Mouse (Mus musculus): ENCODE measurements around the gene Sec31b. TPM values are rescaled to one million over a fixed set of nuclear protein-coding genes. Genes with fewer than 3 reads are reported as not detected.
A peak's percentile ranks its signal among the peaks of the same experiment; 100 is the strongest.

Sec31b gene
- 1 to 10 TPM in 2 of 3 experiments, under 1 TPM in 1; 0.65 to 5.5 (median 1.9) TPM for polyA plus RNA-seq (2017; shearing (Covaris generic))

GRCm38 (mm10) chr19:44545321-44546041 is at the start of gene Sec31b:
Gene Sec31b (minus strand): TSS chr19:44545864.
- ATAC-seq, result no peak

DNA sequence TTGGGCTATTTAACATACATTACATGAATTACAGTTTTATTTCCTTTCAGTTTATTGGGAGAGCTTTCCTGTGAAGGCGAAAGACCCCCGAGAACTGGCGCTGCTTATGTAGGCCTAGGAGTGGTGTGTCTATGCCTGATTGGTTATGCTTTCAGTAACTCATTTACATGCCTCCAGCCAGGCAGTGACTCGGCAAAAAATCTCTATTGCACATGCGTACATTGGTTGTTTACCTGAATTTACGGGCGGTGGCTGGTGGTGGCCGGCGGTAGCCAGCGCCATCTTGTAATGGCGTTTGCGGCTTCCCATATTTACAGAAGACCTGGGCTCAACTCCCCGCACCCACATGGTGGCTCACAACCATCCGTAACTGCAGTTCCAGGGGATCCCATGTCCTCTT is 48.5 kb upstream of the Sec31b start:
- no peak for ATAC-seq

DNA sequence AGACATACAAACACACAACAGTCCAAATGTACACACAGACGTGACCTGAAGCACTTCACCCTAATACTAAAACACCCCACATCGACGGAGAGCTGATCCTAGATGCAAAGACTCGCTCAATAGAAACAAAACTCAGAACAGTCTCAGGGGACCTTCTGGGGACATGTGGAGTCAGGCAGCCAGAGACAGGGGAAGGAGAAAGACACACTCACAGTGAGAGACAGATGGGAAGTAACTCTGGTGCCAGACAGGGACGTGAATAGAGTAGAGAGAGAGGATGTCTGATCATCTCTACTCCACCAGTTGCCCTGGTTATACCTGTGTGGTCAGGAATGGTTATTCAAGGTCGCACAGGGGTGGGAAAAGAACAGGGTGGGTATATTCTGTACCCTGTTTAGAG is 46.0 kb upstream of the Sec31b start:
- no peak for ATAC-seq

DNA sequence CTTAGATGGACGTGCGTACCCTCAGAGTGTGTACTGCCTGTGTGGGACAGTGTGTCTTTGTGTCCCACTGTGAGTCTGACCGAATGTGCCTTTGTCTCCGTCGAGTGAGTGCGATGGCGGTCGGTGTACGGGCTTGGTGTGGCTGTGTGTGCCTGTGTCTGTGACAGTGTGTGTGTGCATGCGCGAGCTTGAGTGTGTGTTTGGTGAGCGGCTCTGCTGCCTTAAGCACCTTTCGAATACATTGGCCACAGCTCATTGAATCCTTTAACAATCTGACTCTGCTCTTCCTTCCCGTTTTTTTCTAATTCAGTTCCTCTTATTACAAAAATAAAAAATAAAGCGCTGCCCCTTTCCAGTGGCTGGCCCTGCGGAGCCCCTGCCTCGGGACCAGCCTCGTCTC is 45.3 kb upstream of the Sec31b start:
- ATAC-seq, result no peak

GRCm38 (mm10) chr19:44589591-44590223 is 44.0 kb upstream of the Sec31b start:
- ATAC-seq, result no peak

DNA sequence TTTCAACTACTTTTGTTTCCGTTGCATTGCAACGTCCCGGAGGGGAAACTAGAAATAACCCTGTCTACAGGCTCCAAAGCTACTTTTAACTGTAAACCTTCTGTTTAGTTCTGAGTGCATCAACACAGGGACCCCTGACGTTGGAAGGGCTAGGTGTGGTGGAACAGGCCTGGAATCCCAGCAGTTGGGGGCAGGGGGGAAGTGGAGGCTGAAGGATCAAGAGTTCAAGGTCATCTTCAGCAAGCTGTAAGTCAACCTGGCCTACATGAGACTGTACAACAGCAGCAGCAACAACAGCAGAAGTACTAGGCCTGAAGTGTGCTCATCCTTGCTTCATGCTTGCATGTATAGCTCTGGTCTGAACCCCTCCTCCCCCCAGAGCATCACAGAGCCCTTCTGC is 42.4 kb upstream of the Sec31b start:
- ATAC-seq, result no peak

- ATAC-seq, result peak; percentile 81
Measured at GRCm38 (mm10) chr19:44582638-44583309, 37.1 kb upstream of the Sec31b start.

DNA sequence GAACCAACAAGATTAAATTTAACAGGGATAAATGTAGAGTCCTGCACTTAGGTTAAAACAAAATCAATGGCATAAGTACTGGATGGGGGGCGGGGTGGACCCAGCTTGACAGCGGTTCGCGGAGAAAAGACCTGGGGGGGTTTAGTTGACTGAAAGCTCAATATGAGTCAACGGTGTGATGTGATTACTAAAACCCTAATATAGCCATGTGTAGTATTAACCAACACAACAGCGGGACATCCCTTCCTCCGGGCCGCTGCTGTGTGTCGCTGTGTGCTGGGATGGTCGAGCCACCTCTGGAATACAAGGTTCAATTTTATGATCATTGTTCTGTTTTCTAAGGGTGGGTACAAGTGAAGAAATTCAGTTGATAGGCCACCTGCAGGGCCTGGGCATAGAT is 36.4 kb upstream of the Sec31b start:
- ATAC-seq, result no peak

DNA sequence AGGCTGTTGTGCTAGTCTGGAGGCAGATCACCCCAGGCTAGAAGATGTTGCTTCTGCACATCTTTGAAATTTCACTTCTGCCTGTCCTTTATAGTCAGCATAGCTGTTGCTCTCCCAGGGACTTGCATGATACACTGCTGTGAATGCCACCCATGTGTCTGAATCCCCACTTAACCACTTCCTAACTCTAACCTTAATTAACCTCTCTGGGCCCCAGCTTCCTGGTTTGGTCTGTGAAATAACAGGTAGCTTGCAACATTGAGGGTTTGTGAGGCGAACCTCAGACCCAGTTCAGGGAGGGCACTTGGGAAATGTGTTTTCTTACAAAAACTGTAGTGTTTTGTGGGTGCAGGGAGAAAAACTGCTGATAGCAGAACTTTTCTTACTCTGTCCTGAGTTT is 32.4 kb upstream of the Sec31b start:
- ATAC-seq, result peak; percentile 51

DNA sequence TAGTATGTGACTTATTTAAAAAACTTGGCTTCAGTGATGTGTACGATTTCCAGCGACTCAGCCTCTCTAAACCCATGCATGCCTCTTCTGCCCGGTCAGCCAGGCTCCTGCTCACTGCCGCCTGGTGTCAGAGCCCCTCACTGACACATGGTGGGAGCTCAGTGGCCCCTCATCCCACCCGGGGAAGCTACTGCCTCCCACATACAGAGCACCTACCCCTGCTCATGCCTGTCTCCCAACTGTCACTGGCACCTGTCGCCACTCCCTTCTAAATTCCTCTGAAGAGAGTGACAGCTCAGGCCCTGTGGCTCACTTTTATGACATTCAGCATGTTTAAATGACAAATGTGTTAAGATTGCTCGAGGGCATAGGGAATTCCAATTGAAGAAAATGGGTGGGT is 30.6 kb upstream of the Sec31b start:
- no peak for ATAC-seq

GRCm38 (mm10) chr19:44567763-44568162 is 22.1 kb upstream of the Sec31b start:
- no peak for ATAC-seq

DNA sequence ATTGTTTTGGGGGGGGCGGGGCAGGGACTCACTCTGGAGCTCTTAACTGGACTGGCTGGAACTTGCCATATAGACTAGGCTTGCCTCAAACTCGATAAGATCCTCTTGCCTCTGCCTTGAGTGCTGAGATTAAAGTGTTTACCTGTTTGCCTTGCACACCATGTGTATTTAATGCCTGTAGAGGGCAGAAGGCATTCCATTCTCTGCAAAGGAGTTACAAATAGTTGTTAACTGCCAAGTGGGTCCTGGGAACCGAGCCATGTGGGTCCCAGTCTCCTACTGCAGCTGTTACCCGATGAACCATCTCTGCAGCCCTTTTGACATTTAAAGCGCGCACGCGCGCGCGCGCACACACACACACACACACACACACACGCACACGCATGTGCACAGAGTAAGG is 18.3 kb upstream of the Sec31b start:
- ATAC-seq, result no peak

DNA sequence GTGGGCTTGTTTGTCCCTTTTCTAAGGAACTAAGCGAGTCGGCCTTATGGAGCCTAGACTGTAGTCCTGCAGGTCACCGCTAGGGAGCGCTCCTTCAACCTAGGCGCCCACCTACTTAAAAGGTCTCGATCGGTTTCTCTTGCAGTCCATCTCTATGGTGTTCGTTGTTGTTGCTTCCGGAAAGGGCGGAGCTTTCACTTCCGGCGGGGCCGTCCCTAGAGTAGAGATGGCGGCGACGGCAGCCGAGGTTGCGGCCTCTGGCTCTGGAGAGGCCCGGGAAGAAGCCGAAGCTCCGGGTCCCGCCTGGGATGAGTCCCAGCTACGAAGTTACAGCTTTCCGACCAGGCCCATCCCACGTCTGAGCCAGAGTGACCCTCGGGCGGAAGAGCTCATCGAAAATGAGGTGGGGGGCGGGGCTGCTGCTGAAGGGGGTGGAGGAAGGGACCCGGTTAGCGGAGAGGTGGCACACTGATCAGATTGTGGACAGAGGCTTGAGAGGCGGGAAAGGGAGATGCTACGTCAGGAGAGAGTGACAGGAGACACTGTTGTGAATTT is 17.1 kb upstream of the Sec31b start, which contains the start of gene Hif1an:
TSS of gene Hif1an (plus strand) at position 199 of the 555 bp plus-strand sequence.
- ATAC-seq, result peak; percentile 100

- peak; percentile 85 for ATAC-seq
Measured at GRCm38 (mm10) chr19:44554861-44555590, 9.4 kb upstream of the Sec31b start, which contains the start of gene Ndufb8. Gene Ndufb8 (minus strand): TSS chr19:44555440.

GRCm38 (mm10) chr19:44554490-44554860 is 8.8 kb upstream of the Sec31b start:
- ATAC-seq, result no peak

- no peak for ATAC-seq
Measured at GRCm38 (mm10) chr19:44553286-44553685, 7.6 kb upstream of the Sec31b start.

DNA sequence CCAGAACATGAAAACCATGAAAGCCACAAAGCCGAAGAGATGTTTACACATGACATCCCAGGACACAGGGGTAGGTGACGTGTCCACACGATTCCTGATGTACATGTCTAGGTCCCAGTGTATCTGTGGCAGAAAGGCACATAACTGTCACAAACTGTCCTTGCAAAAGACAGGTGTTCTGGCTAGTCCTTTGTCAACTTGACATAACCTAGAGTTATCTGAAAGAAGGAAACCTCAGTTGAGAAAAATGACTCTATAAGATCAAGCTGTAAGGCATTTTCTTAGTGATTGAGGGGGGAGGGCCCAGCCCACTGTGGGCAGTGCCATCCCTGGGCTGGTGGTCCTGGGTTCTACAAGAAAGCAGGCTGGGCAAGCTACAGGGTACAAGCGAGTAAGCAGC is 7.1 kb upstream of the Sec31b start, which contains the start of gene Gm20538:
TSS of gene Gm20538 (minus strand) at position 101 of the 400 bp plus-strand sequence.
- ATAC-seq, result no peak

GRCm38 (mm10) chr19:44544775-44545174 is 889 bp downstream of the Sec31b start:
- peak; percentile 43 for ATAC-seq

DNA sequence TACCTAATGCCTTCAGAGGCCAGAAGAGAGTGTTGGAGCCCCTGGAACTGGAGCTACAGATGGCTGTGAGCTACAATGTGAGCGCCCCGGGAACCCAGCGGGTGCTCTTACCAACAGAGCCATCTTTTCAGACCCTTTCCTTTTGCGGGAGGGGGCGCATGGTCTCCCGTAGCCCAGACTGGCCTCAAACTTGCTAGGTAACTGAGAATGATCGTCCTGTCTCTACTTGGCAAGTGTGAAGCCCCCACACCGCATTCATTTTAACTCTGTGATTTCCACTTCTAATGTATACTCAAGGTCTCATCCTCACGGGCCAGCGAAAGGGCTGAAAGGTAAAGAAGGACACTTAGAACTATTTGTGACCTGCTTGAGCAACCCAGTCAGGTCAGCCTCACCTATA is 1.3 kb downstream of the Sec31b start:
- no peak for ATAC-seq

- ATAC-seq, result no peak
Measured at GRCm38 (mm10) chr19:44542694-44543178, 2.9 kb downstream of the Sec31b start.

DNA sequence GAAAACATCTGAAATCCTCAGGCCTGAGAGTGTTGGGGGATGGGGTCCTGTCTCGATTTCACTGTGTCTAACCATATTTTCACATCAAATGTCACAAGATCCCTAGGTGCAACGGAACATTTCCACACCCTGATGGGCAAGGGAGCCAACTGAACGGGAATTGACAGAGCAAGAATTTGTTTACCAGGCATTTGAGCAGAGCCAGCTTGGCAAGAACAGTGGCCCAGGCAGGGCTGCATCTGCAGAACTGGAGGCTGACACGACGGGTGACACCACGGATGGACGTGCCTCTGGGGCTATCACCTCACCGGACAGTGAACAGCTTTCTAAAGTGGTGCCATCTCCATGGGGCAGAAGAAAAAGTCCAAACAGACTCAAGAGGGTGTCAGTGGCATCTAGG is 8.2 kb downstream of the Sec31b start:
- no peak for ATAC-seq

- ATAC-seq, result no peak
Measured at GRCm38 (mm10) chr19:44535376-44535775, 10.3 kb downstream of the Sec31b start.

Data from inflammation-experienced regulatory T-cells, adult 6 months (primary cell).